In the genomic region with DNA sequence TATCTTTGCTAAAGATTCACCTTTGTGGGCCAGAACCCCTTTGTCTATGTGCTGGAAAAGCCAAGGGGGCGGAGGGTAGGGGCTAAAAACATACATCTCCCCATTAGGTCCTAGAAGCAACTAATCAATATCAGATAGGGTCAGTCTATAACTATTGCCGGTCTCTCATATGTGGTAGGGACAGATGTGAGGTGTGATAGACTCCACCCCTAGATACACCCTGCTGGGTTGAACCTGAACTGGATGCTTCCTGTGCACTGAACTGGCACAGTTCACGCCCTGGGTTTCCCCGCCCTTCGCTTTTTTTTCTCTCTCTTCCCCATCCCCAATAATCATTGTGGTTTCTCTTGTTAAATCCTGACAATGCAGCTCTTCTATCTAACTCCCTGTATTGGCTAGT, we compare ENCODE assay signal across 19 mouse cellular contexts.
DNase-seq lines count a peak whose midpoint lies in the region; ATAC-seq and TF ChIP-seq lines count a peak whose summit lies in the region.
"Had no signal": no experiment of that assay in that cellular context is flagged by ENCODE, and none has a peak within 500 bp of the region (broad histone marks: within the 10 kb centered on the region; RNA-seq: fewer than 3 reads in every experiment).

No protein-coding gene starts in this region.

- peak overlapping the region; percentile 82; the same call in 1 of the 2 replicates for H3K27ac ChIP-seq in heart, embryonic 12.5 days (ENCODE audit: poor library complexity, severe bottlenecking)
- no peak overlapping the region for H3K27ac ChIP-seq in heart, adult 2 months
- H3K27ac ChIP-seq in midbrain, embryonic 11.5 days (ENCODE audit: low read depth, low read length): no peak overlapping the region
- no peak overlapping the region for H3K27ac ChIP-seq in midbrain, embryonic 14.5 days (replicated peaks; ENCODE audit: low read depth, low read length)
- peak overlapping the region; percentile 61; the same call in 1 of the 2 replicates for H3K27ac ChIP-seq in embryonic facial prominence, embryonic 12.5 days
- H3K27ac ChIP-seq in stomach, embryonic 16.5 days (ENCODE audit: low read length): no peak overlapping the region
- H3K27ac ChIP-seq: hindbrain, embryonic 14.5 days; liver, embryonic 12.5 days; lung, embryonic 15.5 days had no signal

- intact Hi-C loops in heart, adult 2 months (cut with DNase I): no loop called here

- WGBS in heart, embryonic 12.5 days: 80% methylated on average over 5 of the region's 5 CpGs
- 87% methylated on average over 5 of the region's 5 CpGs for WGBS in heart, adult 2 months
- 82% methylated on average over 5 of the region's 5 CpGs for WGBS in midbrain, embryonic 11.5 days
- 85% methylated on average over 5 of the region's 5 CpGs for WGBS in midbrain, embryonic 14.5 days
- WGBS in embryonic facial prominence, embryonic 12.5 days: 83% methylated on average over 5 of the region's 5 CpGs
- WGBS in stomach, embryonic 16.5 days: 68% methylated on average over 5 of the region's 5 CpGs

- no peak overlapping the region for H3K4me3 ChIP-seq in heart, embryonic 12.5 days
- H3K4me3 ChIP-seq in heart, adult 2 months: no peak overlapping the region
- no peak overlapping the region for H3K4me3 ChIP-seq in midbrain, embryonic 11.5 days (ENCODE audit: low read depth, low read length)
- no peak overlapping the region for H3K4me3 ChIP-seq in midbrain, embryonic 14.5 days (replicated peaks; ENCODE audit: low read depth, low read length)
- no peak overlapping the region for H3K4me3 ChIP-seq in embryonic facial prominence, embryonic 12.5 days
- H3K4me3 ChIP-seq in stomach, embryonic 16.5 days (replicated peaks; ENCODE audit: low read length): no peak overlapping the region
- H3K4me3 ChIP-seq: liver, embryonic 12.5 days; lung, embryonic 15.5 days had no signal

- H3K27me3 ChIP-seq in heart, embryonic 12.5 days (replicated peaks): no peaks in the 10 kb centered on the region
- H3K27me3 ChIP-seq in heart, adult 2 months (ENCODE audit: control insufficient read depth, insufficient read depth, low read length): no peaks in the 10 kb centered on the region
- no peaks in the 10 kb centered on the region for H3K27me3 ChIP-seq in midbrain, embryonic 11.5 days (ENCODE audit: control insufficient read depth, insufficient read depth, low read length)
- no peaks in the 10 kb centered on the region for H3K27me3 ChIP-seq in midbrain, embryonic 14.5 days (ENCODE audit: control insufficient read depth, insufficient read depth, low read length)
- H3K27me3 ChIP-seq in embryonic facial prominence, embryonic 12.5 days: no peaks in the 10 kb centered on the region
- no peaks in the 10 kb centered on the region for H3K27me3 ChIP-seq in stomach, embryonic 16.5 days (ENCODE audit: control insufficient read depth, insufficient read depth, low read length)
- H3K27me3 ChIP-seq: liver, embryonic 12.5 days; lung, embryonic 15.5 days had no signal

- no peak overlapping the region for H3K9ac ChIP-seq in heart, embryonic 12.5 days
- H3K9ac ChIP-seq in heart, adult 2 months (ENCODE audit: low read depth, low read length): no peak overlapping the region
- H3K9ac ChIP-seq in midbrain, embryonic 11.5 days (ENCODE audit: low read length): no peak overlapping the region
- H3K9ac ChIP-seq in midbrain, embryonic 14.5 days (replicated peaks; ENCODE audit: low read length): no peak overlapping the region
- H3K9ac ChIP-seq in embryonic facial prominence, embryonic 12.5 days: no peak overlapping the region
- H3K9ac ChIP-seq in stomach, embryonic 16.5 days (ENCODE audit: low read length): no peak overlapping the region
- H3K9ac ChIP-seq: hindbrain, embryonic 14.5 days; liver, embryonic 12.5 days; lung, embryonic 15.5 days had no signal

- no peaks in the 10 kb centered on the region for H3K9me3 ChIP-seq in heart, embryonic 12.5 days (replicated peaks)
- no peaks in the 10 kb centered on the region for H3K9me3 ChIP-seq in midbrain, embryonic 11.5 days (ENCODE audit: control insufficient read depth, low read length)
- H3K9me3 ChIP-seq in midbrain, embryonic 14.5 days (ENCODE audit: control insufficient read depth, low read length): no peaks in the 10 kb centered on the region
- H3K9me3 ChIP-seq in embryonic facial prominence, embryonic 12.5 days: no peaks in the 10 kb centered on the region
- no peaks in the 10 kb centered on the region for H3K9me3 ChIP-seq in stomach, embryonic 16.5 days (replicated peaks; ENCODE audit: control insufficient read depth, low read length)
- H3K9me3 ChIP-seq: liver, embryonic 12.5 days; lung, embryonic 15.5 days had no signal

- H3K79me2 ChIP-seq in heart, adult 2 months (replicated peaks; ENCODE audit: control insufficient read depth, insufficient read depth, low read length): no peaks in the 10 kb centered on the region

- no peaks in the 10 kb centered on the region for H3K36me3 ChIP-seq in heart, embryonic 12.5 days
- no peaks in the 10 kb centered on the region for H3K36me3 ChIP-seq in heart, adult 2 months (ENCODE audit: control insufficient read depth, insufficient read depth, low read length)
- H3K36me3 ChIP-seq in midbrain, embryonic 11.5 days (ENCODE audit: control insufficient read depth, insufficient read depth, low read length): no peaks in the 10 kb centered on the region
- no peaks in the 10 kb centered on the region for H3K36me3 ChIP-seq in midbrain, embryonic 14.5 days (ENCODE audit: control insufficient read depth, insufficient read depth, low read length)
- no peaks in the 10 kb centered on the region for H3K36me3 ChIP-seq in embryonic facial prominence, embryonic 12.5 days
- H3K36me3 ChIP-seq in stomach, embryonic 16.5 days (ENCODE audit: control insufficient read depth, insufficient read depth, low read length): no peaks in the 10 kb centered on the region
- H3K36me3 ChIP-seq: liver, embryonic 12.5 days; lung, embryonic 15.5 days had no signal

- no peak for TF ChIP-seq CTCF in heart, adult 2 months (IDR thresholded peaks at IDR 0.05)

- H3K4me2 ChIP-seq in heart, embryonic 12.5 days: no peak overlapping the region
- H3K4me2 ChIP-seq in midbrain, embryonic 11.5 days: no peak overlapping the region
- H3K4me2 ChIP-seq in midbrain, embryonic 14.5 days (ENCODE audit: low read length): no peak overlapping the region
- H3K4me2 ChIP-seq in embryonic facial prominence, embryonic 12.5 days (replicated peaks): no peak overlapping the region
- H3K4me2 ChIP-seq in stomach, embryonic 16.5 days (ENCODE audit: low read depth, low read length): no peak overlapping the region
- H3K4me2 ChIP-seq: hindbrain, embryonic 14.5 days; liver, embryonic 12.5 days; lung, embryonic 15.5 days had no signal

- no peak for DNase-seq in heart, adult 2 months
- no peak for DNase-seq in midbrain, embryonic 11.5 days (ENCODE audit: low spot score, missing footprints)
- DNase-seq in midbrain, embryonic 14.5 days: no peak
- no peak for DNase-seq in spleen, postnatal 14 days (ENCODE audit: low spot score in 2 of 2)
- DNase-seq: adrenal gland, postnatal 36 days; B cell, adult 2 months; cerebellum, adult 8-10 months; gastrocnemius, postnatal 36 days; kidney, adult 2 months; left cerebral cortex, postnatal 4 days; right cerebral cortex, postnatal 25 days; thymus, adult 18-20 months had no signal

- no peak for TF ChIP-seq EP300 in heart, adult 2 months (IDR thresholded peaks at IDR 0.05; ENCODE audit: insufficient read depth, low read depth, low read length)

- H3K4me1 ChIP-seq in heart, embryonic 12.5 days (replicated peaks): peaks cover 22% of the 10 kb centered on the region
- H3K4me1 ChIP-seq in heart, adult 2 months (ENCODE audit: control insufficient read depth, insufficient read depth, low read length): no peaks in the 10 kb centered on the region
- peaks cover 3% of the 10 kb centered on the region for H3K4me1 ChIP-seq in midbrain, embryonic 11.5 days (ENCODE audit: control insufficient read depth, insufficient read depth, low read length)
- H3K4me1 ChIP-seq in midbrain, embryonic 14.5 days (ENCODE audit: control insufficient read depth, insufficient read depth, low read length): no peaks in the 10 kb centered on the region
- peaks cover 11% of the 10 kb centered on the region for H3K4me1 ChIP-seq in embryonic facial prominence, embryonic 12.5 days
- H3K4me1 ChIP-seq in stomach, embryonic 16.5 days (ENCODE audit: control insufficient read depth, insufficient read depth, low read length): peaks cover 7% of the 10 kb centered on the region; the same call in 1 of the 2 replicates
- H3K4me1 ChIP-seq: liver, embryonic 12.5 days had no signal

- no peak for TF ChIP-seq POLR2A in heart, adult 2 months (IDR thresholded peaks at IDR 0.05; ENCODE audit: insufficient read depth, low read depth, low read length)

- 0 out of 2 replicates have a peak, but pooled peaks have one; percentile 22 for ATAC-seq in heart, embryonic 12.5 days (ENCODE audit: insufficient number of reproducible peaks, low FRiP score)
- ATAC-seq in midbrain, embryonic 11.5 days (ENCODE audit: low FRiP score): peak; percentile 57
- ATAC-seq in midbrain, embryonic 14.5 days (ENCODE audit: low FRiP score, low TSS enrichment): no peak
- ATAC-seq in embryonic facial prominence, embryonic 12.5 days (ENCODE audit: insufficient number of reproducible peaks, insufficient read depth, low FRiP score, low TSS enrichment): no peak
- ATAC-seq in stomach, embryonic 16.5 days (ENCODE audit: insufficient read depth, low FRiP score): peak; percentile 10; the same call in 1 of the 2 replicates
- ATAC-seq: liver, embryonic 12.5 days; midbrain, embryonic 16.5 days had no signal

Comparison
In these comparisons a context has a peak if more than half of its experiments do, and no peak if none do; other contexts are left out.
1. ATAC-seq: peak in heart, embryonic 12.5 days (single experiment), midbrain, embryonic 11.5 days (single experiment) and stomach, embryonic 16.5 days (single experiment); none in midbrain, embryonic 14.5 days (single experiment) and embryonic facial prominence, embryonic 12.5 days (single experiment).
2. H3K27ac ChIP-seq: peak in heart, embryonic 12.5 days (single experiment) and embryonic facial prominence, embryonic 12.5 days (single experiment); none in heart, adult 2 months (single experiment), midbrain, embryonic 11.5 days (single experiment), midbrain, embryonic 14.5 days (single experiment) and stomach, embryonic 16.5 days (single experiment).